Mouse (Mus musculus) brain, embryonic 18.5 days (tissue): ENCODE measurements around the gene Serpinb9.
"Not testable (repeated sequence)": the region's sequence is repeated elsewhere in the genome, so short reads cannot be mapped to it uniquely, and the experiment has no call there.

ENCODE experiments used
- DNase-seq: peaks from one replicate; pipeline ENCODE4 v3.0.0-alpha.2; 2012; ENCODE audit warnings: low read depth, low spot score

The Serpinb9 gene

DNA sequence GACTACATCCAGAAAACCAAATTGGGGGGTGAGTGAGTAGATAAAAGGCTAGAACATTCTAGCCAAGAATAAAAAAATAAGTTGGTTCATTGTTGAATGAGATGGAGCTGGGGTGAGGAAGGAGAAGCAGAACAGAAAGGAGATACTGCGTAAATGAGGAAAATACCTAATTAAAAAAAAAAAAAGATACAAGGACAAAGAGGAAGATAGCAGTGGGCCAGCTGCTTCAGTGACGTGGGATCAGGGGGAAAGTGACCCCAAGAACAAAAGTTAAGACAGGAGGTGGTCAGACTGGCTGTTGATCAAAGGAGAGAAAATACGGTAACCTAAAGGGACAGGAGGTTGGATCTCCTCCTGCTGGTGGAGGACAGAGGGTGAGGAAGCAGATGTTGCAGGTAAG, at the start of gene Serpinb9:
TSS of gene Serpinb9 (plus strand) at position 301 of the 400 bp plus-strand sequence.
- DNase-seq, result no peak

DNA sequence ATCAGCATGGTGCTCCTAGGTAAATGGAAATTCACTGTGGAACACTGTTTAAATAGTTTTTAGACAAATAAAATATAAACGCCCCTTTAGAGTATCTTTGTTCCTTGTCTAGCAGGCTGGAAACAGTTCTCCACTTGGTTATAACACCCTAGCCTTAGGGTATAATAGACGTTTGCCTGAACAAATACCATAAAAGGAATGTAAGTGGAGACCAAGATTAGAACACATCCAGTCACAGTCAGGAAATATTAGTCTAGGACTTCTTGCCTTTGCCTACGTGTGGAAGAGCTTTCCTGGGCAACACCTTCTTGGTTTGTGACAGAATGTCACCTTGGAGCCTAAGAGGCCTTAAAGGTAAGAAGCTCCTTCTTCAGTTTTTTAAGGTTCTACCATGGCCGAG, 46.5 kb upstream of the Serpinb9 start:
- no peak for DNase-seq

DNA sequence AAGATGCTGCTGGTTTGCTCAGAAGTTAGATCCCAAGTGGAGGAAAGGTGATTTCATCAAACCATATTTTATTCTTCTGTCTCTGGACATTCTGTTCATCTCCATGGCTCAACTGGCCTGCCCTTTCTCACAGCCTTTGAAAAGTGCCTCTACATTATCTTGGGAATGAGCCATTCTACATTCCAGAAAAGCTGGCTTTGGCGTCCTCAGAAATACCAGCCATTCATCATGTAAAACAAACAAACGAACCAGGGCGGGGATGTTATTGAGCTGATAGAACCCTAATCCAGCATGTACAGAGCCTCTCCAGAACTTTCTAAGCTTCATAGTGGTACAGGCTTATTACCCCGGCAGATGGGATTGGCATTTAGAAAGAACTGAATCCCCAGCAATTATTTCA, 45.1 kb upstream of the Serpinb9 start:
- no peak for DNase-seq

DNA sequence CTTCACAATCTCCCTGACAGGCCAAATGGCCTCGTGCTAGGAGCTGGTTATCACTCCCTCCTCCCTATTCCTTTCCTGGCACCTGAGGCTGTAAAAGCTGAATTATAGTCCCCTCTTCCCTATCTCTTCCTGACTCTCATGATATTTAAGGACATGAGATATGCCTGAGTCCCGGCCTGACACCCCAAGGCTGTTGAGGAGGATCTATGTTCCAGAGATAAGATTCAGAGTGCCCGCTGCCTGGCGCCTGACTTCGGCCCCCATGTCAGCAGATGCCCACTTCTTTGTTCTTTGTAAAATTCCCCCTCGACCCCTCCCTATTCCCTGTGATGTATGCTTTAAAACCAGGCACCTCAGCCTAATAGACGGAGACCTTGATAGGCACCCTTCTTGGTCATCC, 44.5 kb upstream of the Serpinb9 start:
- DNase-seq, result not testable (repeated sequence)

DNA sequence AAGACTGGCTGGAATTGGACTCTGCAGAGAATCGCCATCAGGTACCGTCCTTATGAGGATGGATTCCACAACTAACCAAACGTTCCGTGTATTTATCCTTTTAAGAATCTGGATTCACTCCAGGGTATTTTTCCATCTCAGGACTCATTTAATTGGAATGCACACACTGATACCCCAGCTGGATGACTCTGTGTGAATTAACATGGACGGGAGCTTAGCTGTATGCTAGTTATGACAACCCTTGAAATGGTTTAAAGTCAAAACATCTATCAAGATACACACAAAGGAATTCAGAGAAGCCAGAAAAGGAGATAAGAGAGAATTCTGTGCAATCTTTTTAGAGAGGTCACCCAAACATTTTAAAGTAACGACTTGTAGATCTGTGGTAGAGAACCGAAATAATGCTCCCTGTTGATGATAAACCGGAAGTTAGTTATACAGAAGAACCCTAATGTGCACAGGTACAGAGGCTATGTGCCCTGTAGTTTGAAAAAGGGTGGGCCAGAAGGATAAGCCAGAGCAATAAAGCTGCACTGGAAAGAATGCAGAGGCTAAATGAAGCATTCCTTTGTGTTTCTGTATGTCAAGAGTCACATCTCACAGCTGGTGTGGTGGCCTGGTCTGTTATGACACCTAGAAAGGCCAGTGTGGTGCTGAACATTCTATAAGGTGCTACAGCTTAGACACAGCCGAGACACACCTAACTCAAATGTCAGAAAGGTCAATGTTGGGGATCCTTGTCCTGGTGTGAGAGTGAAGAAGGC, 38.9 kb upstream of the Serpinb9 start:
- no peak for DNase-seq

DNA sequence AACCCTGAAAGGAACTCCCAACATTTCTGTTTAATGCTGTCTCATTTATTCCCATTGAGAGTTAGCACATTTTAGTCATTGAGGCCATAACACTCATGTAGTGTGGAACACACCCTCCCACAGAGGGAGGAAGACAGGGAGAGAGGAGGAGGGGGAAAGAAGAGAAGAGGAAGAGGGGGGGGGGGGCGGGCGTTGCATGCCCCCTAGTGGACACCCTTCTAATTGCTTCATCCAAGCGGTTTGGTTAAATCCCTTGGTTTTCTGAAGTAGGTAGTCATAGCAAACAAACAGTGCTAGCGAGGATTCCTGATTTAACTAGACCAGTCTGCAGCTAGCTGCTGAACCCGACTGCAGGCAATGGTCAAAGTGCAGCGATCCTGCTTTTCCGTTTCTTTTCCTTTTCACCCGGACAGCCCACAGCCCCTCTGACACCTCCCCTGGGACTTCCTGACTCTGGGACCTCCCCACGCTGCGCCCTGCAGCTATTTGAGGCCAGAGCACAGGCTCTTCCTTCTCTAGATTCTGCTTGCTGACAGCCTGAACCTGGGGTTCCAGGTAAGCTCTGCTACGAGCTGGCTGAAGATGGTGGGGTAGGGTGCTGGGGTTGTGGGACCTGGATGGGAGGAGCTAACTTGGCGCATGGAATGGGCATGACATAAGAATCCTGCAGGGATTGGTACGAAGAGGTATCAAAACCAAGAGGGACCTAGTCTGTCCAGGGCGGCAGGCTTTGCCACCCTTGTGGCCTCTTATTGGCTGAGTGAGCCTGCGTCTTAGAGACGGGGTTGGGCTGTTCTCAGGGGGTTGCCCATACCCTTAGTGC, 37.9 kb upstream of the Serpinb9 start, which contains the start of gene Serpinb6b:
TSS of gene Serpinb6b (plus strand) at position 221 of the 823 bp plus-strand sequence.
- no peak for DNase-seq

DNA sequence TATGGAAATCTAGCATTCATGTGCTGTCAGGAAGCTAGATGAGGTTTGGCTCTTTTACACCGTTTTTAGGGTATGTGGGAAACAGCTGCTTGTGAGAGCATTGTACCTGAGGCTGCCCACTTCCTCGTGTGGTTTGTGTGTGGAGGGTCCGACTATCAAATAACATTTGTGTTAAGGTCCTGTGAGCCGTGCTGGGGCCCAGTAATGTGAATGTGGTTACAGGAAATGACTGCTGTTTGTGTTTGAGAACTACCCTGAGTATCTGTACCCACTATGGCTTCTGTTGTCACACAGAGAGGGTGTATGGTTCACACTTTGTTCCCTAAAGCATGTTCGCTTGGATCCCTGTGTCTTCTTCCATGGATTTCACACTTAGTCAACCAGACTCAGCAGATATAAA, 36.9 kb upstream of the Serpinb9 start:
- no peak for DNase-seq

DNA sequence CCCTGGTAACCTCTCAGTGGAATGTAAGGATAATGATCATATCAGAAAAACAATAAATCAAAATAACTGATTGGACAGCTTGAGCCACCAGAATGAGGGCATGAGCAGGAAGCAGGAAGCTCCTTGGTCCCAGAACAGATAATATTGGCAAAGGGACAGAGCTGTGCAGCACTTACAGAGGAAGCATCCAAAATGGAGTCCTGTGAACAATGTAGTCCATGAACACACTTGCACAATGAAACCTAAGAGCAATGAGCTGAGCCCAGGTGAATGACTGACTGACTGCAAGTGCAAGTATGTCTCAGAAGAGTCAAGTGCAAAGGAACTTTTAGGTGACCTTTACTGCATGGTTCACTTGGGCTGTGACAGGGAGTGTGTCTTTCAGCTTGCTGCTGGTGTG, 35.8 kb upstream of the Serpinb9 start:
- no peak for DNase-seq

DNA sequence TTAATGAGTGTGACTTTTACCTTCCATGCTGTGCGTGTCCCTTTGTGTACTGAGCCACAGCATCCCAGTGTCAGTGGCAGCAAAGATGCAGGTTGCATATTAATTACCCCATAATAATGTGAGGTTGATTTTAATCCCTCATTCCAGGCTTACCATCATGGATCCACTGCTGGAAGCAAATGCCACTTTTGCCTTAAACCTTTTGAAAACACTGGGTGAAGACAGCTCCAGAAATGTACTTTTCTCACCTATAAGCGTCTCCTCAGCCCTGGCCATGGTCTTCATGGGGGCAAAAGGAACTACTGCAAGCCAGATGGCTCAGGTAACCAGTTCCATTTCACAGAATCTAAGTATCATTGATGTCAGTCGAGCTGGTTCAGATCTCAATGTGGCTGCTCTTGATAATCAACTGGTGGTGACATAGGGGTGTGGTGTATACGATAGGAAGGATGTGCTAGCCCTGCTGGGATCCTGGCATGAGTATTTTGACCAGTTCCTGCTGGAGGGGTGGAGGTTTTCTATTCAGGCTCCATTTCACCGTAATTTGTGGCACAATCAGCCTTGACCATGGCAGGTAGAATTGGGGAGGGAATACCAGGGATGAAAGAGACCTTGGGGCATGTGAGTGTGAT, 34.6 kb upstream of the Serpinb9 start:
- DNase-seq, result no peak

DNA sequence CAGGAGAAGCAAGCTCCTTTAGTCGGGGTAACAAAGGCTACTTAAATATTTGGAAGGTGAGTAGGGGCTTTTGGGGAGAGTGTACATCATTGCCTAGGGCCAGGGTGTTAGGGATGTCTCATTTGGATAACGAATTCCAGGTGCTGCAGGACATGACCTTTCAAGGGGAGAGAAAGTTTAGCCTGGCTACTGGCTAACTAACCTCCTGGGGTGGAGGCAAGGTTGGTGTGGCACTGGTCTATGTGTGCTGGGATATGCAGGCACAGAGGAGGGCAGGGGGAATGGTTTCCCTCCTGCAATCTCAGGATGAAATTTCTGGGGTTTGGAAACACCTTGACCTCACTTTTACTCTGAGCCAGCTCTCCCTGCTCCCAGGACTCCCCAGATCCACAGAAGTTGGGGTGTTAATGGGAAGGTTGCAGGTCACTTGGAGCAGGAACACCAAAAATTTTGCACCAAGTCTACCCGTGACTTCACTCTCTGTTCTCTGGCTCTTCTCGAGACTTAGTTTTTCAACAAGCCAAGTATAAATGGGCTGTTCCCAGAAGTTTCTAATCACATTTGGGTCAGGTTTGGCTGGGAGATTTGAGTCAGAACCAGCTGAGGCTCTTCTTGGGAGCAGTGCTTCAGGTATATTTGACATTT, 33.9 kb upstream of the Serpinb9 start:
- no peak for DNase-seq

DNA sequence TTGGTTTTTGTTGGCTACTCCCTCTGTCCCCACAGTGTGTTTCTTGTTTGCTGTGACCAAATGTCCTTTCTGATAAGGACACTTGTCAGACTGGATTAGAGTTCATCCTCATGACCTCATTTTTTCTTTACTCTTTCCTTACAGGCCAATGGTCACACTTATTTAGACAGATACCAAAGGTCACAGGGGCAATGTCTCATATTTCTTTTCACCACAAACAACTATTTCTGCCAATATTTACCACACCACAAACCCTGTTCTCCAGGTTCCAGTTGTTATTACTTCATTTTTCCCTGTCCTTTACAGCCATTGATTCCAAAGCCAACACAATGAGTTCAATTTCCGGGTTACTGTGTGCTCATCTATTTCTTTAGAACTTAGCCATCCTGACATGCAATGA, 33.4 kb upstream of the Serpinb9 start:
- no peak for DNase-seq

DNA sequence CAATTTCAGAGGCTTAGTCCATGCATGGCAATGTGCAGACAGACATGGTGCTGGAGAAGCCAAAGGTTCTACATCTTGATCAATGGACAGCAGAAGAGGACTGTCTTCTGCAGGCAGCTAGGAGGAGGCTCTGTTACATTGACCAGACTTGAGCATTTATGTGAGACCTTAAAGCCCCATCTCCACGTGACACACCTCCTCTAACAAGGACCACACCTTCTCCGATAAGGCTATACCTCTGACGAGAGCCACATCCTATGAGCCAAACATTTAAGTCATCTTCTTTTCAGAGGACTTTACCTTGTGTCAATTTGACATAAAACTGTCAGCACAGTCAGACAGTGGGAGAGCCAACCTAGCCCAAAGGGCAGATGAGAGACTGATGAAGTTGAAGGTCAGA, 32.3 kb upstream of the Serpinb9 start:
- no peak for DNase-seq

DNA sequence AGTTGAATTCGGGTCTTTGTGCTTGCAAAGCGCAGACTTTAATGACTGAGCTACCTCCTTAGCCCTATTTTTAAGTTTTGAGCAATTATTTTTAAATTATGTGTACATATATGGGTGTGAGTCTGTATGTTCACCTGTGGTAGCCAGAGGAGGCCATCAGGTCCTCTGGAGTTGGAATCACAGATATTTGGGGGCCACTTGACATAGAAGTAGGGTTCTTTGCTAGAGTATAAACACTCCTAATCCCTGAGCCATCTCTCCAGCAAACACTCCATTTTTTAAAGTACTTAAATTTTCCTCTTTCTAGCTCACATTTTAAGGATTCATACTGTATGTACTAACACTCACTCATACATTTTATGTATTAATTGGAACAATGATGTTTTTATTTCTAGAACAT, 28.8 kb upstream of the Serpinb9 start:
- DNase-seq, result no peak

DNA sequence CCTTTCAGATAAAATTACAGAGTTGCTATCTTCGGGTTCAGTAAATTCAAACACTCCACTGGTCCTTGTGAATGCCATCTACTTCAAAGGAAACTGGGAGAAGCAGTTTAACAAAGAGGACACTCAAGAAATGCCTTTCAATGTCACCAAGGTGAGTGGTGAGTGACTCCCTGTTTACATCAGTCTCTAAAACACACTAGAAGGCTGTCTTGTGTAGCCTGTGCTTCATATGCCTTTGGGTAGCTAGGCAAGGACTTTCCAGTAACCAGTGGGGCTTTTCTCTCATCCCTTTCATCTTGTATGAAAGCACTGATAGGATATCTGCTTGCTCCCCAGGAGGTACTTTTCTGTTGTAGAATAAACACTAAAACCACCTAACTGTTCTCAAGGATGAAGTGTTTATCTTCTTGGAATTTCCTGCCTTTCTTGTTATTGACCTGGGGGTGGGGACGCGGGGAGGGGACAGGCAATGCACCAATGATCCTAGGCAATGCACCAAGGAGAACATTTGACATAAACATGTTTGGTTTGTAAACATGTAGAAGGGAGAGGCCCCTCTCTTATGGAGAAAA, 28.1 kb upstream of the Serpinb9 start:
- no peak for DNase-seq

DNA sequence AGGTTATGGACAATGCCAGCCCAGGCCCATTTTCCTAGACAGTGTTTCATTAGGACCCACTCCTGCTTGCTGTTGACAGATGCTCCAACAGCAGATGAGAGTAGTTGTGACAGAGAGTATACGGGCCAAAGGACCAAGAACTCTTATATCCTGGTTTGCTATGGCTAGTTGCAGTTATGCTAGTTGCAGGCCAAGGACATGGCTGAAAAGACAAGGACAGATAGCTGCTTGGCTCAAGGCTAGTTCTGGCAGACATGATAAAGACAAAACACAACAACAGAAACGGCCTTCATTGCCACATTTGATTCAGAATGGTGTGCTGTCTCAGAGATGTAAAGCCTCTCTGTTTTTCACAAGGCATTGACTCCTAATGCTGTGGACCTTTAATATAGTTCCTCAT, 27.3 kb upstream of the Serpinb9 start:
- DNase-seq, result no peak

DNA sequence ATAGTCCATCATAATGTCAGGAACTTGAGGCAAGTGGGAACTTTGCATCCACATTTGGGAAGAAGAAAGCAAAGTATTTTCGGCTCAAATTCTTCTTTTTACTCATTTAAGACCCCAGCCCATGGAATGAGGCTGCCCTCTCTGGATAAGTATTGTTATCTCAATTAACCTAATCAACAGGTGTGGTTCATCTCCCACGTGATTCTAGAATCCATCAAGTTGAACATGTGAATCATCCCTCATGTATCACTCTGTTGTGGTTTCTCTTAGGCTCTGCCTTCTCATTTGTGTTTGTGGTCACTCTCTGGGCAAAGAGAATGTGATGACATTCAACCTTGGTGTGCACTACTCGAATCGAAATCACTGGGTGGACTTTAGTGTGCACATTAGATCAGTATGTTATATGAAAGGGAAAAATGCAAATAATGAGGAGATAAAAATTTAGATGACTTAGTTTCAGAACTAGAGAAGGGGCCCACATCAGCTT, 20.5 kb upstream of the Serpinb9 start:
- no peak for DNase-seq

DNA sequence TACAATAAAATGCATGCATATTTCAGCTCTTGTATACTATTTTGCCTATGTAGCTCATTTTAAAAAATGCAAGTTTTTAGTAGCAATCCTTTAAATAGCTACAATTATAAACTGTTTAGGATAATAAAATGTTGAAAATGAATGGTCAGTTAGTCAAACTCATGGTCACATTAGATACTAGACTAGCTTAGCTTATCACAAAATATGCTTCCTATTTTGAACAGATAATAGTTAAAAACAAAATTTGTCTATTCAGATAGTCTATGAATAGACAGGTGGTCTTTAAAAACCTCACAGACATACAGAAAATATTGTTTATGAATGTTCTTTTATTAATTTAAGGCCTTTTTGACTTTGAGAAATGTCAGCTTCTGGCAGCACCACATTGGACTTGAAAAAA, 16.8 kb upstream of the Serpinb9 start:
- no peak for DNase-seq

DNA sequence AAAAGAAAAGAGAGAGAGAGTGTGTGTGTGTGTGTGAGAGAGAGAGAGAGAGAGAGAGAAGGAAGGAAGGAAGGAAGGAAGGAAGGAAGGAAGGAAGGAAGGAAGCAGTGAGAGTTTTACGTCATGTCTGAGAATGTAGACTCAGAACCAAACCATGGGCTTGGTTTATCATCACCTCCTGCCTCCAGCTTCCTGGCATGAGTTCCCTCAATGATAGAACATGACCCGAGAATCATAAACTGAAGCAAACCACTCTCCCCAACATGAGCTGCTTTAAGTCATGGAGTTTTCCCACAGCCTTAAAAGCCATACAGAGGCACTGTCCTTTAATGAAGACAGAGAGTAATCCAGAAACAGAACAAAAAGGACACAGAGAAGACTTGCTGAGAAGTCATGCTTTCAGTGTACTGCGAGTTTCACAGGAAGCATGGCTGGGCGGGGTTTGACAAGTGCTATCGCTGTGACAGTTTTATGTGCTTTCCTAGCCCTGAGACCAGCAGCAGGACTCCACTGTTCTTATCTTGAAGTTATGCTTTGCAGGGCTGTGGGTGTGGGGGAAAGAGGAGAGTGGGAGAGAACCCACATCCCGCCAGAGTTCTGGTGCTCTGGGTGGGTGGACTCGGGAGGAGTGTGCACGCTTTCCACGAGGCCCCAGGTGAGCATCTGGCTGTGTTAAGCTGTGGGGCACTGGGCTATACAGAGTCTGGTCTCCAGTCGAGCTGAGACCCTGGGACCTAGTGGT, 9.7 kb upstream of the Serpinb9 start:
- DNase-seq, result no peak

DNA sequence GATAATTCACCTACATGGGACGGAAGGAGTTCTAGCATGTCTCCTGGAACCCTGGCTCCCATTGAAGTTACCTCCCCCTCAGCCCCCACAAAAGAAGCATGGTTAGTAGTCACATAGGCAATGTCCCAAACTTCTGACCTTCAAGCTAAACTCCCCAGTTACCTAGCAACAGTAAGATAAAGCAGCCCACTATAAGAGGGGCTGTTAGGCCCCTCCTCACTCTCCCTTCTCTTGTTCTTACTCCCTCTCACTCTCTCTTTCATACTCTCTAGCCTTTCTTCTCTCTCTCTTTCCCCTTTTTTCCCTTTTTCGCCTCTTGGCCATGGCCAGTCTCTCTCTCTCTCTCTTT, 9.2 kb upstream of the Serpinb9 start:
- DNase-seq, result no peak

DNA sequence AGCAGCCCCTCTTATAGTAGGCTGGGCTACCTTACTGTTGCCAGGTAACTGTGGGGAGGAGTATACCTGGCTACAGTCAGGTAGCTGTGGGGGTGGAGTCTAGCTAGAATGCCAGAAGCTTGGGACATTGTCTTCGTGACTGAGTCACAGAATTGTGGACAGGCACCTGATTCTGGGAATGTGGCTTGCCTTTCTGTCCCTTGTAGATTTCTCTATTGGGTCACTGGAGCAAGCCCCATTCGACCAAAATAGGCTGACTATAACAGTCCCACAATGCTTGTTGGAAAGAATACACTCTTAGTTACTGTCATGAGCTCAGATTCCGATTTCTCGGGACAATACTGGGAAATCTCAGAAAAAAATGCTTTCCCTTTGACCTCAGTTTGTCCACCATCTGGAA, 8.0 kb upstream of the Serpinb9 start:
- DNase-seq, result no peak

DNA sequence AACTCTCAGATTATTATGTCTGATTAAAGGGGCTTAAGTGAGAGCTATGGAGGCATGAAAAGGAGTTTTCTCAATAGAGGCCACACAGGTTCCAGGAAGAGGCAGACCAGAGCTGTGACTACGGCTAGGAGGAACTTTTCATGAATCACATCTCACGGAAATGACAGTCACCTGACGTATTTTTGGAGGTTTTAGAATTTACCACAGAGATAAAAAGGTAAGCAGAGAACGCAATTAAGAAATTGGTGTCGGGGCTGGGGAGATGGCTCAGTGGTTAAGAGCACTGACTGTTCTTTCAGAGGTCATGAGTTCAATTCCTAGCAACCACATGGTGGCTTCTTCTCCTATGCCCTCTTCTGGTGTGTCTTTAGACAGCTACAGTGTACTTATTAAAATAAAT, 1.7 kb upstream of the Serpinb9 start:
- no peak for DNase-seq
